Mouse (Mus musculus) thymus, adult 2 months (tissue): ENCODE measurements around the gene Zfp575. TPM values are rescaled to one million over a fixed set of nuclear protein-coding genes. Genes with fewer than 3 reads are reported as not detected.

Experiments used
- DNase-seq: peaks from one replicate; pipeline ENCODE4 v3.0.0; 2021
- H3K27ac ChIP-seq: fragments of 200-500 bp; 2 replicates; pipeline ENCODE4 v1.5.1; 2012; ENCODE audit warnings: low read length, control low read depth; ENCODE audit not compliant: control insufficient read depth, insufficient read depth
- H3K27me3 ChIP-seq: fragments of 200-500 bp; 2 replicates; pipeline ENCODE4 v1.6.1; 2012; ENCODE audit warnings: mild to moderate bottlenecking, low read length, moderate library complexity, mixed read lengths; ENCODE audit not compliant: control insufficient read depth, insufficient read depth
- H3K36me3 ChIP-seq: fragments of 200-500 bp; 2 replicates; pipeline ENCODE4 v1.6.1; 2012; ENCODE audit warnings: mild to moderate bottlenecking, low read length, moderate library complexity; ENCODE audit not compliant: control insufficient read depth, insufficient read depth
- H3K4me1 ChIP-seq: fragments of 200-500 bp; replicated peaks from 2 replicates; pipeline ENCODE4 v1.6.1; 2012; ENCODE audit warnings: low read length; ENCODE audit not compliant: control insufficient read depth, insufficient read depth
- H3K4me3 ChIP-seq: fragments of 200-500 bp; 2 replicates; pipeline ENCODE4 v1.5.1; 2012; ENCODE audit warnings: mild to moderate bottlenecking, low read length, control low read depth, moderate library complexity; ENCODE audit not compliant: control insufficient read depth, insufficient read depth
- CTCF ChIP-seq: fragments of 200-500 bp; IDR thresholded peaks from 2 replicates; pipeline ENCODE4 v1.5.1; 2012; ENCODE audit warnings: mild to moderate bottlenecking, control low read depth, low read length, moderate library complexity, borderline replicate concordance; ENCODE audit not compliant: control insufficient read depth, poor library complexity, insufficient read depth; ENCODE audit errors: extremely low read depth
- POLR2A ChIP-seq: fragments of 200-500 bp; IDR thresholded peaks from 2 replicates; pipeline ENCODE4 v1.6.1; 2012; ENCODE audit warnings: mild to moderate bottlenecking, low read length, control low read depth, moderate library complexity; ENCODE audit not compliant: control insufficient read depth, poor library complexity, insufficient read depth; ENCODE audit errors: extremely low read depth
- WGBS: fragments of 180-500 bp; shearing (Covaris S2); methylation state at CpG from one replicate; pipeline ENCODE4 v1.1.7; 2018; 5-methylcytosine and 5-hydroxymethylcytosine counted together
- polyA plus RNA-seq: library from polyadenylated mRNA; depleted of rRNA; stranded (reverse); fragments of >200 nt; gene quantifications from 2 replicates; pipeline ENCODE4 v1.2.3, GENCODE M21; 2012

Gene Zfp575
- polyA plus RNA-seq, 1 experiment, result 0.24 TPM

GRCm38 (mm10) chr7:24577811-24578210 lies 9.6 kb downstream of the Zfp575 start:
- no peaks in the 10 kb centered on the region for H3K27me3 ChIP-seq
- no peaks in the 10 kb centered on the region for H3K4me1 ChIP-seq
- TF ChIP-seq CTCF (no peak), POLR2A (no peak)
- H3K27ac ChIP-seq, result no peak overlapping the region
- H3K4me3 ChIP-seq, result no peak overlapping the region
- 93% methylated on average over 10 of the region's 10 CpGs for WGBS
- DNase-seq, result no peak
- H3K36me3 ChIP-seq, result no peaks in the 10 kb centered on the region

GRCm38 (mm10) chr7:24574224-24574796 lies 13.1 kb downstream of the Zfp575 start:
- TF ChIP-seq CTCF (no peak), POLR2A (no peak)
- 87% methylated on average over 12 of the region's 12 CpGs for WGBS
- no peak overlapping the region for H3K27ac ChIP-seq
- H3K4me1 ChIP-seq, result no peaks in the 10 kb centered on the region
- H3K27me3 ChIP-seq, result no peaks in the 10 kb centered on the region
- H3K4me3 ChIP-seq, result no peak overlapping the region
- H3K36me3 ChIP-seq, result no peaks in the 10 kb centered on the region
- DNase-seq, result no peak

GRCm38 (mm10) chr7:24572455-24572854 lies 15.0 kb downstream of the Zfp575 start:
- Histone ChIP-seq H3K36me3 (0 out of 2 replicates have a peak, but pooled peaks cover 7% of the 10 kb centered on the region), H3K27me3 (no peaks in the 10 kb centered on the region), H3K4me1 (no peaks in the 10 kb centered on the region), H3K4me3 (no peak overlapping the region), H3K27ac (no peak overlapping the region)
- TF ChIP-seq CTCF, result no peak
- TF ChIP-seq POLR2A, result no peak
- 78% methylated on average over 5 of the region's 5 CpGs for WGBS
- no peak for DNase-seq

- DNase-seq, result no peak
- TF ChIP-seq POLR2A (no peak), CTCF (no peak)
- Histone ChIP-seq H3K27me3 (no peaks in the 10 kb centered on the region), H3K4me3 (no peak overlapping the region), H3K4me1 (no peaks in the 10 kb centered on the region), H3K27ac (no peak overlapping the region), H3K36me3 (0 out of 2 replicates have a peak, but pooled peaks cover 12% of the 10 kb centered on the region)
- WGBS, result 93% methylated on average over 4 of the region's 4 CpGs
Measured at GRCm38 (mm10) chr7:24571071-24571470, 16.4 kb downstream of the Zfp575 start.

GRCm38 (mm10) chr7:24568512-24568911 lies 18.9 kb downstream of the Zfp575 start:
- Histone ChIP-seq H3K36me3 (0 out of 2 replicates have a peak, but pooled peaks cover 12% of the 10 kb centered on the region), H3K4me3 (no peak overlapping the region), H3K27me3 (no peaks in the 10 kb centered on the region), H3K27ac (no peak overlapping the region), H3K4me1 (no peaks in the 10 kb centered on the region)
- TF ChIP-seq CTCF (no peak), POLR2A (no peak)
- no peak for DNase-seq
- 95% methylated on average over 4 of the region's 4 CpGs for WGBS

GRCm38 (mm10) chr7:24566206-24566605 lies 21.2 kb downstream of the Zfp575 start:
- H3K4me3 ChIP-seq, result no peak overlapping the region
- H3K4me1 ChIP-seq, result no peaks in the 10 kb centered on the region
- no peak for TF ChIP-seq CTCF
- TF ChIP-seq POLR2A, result no peak
- no peak for DNase-seq
- no peaks in the 10 kb centered on the region for H3K27me3 ChIP-seq
- H3K27ac ChIP-seq, result no peak overlapping the region
- WGBS, result 96% methylated on average over 9 of the region's 9 CpGs
- 0 out of 2 replicates have a peak, but pooled peaks cover 12% of the 10 kb centered on the region for H3K36me3 ChIP-seq
